Mouse (Mus musculus): ENCODE measurements around the gene Gphn. TPM values are rescaled to one million over a fixed set of nuclear protein-coding genes. Genes with fewer than 3 reads are reported as not detected.

The Gphn gene
- polyA plus RNA-seq, 1 experiment from 2014 or later, result 23.7 TPM

DNA sequence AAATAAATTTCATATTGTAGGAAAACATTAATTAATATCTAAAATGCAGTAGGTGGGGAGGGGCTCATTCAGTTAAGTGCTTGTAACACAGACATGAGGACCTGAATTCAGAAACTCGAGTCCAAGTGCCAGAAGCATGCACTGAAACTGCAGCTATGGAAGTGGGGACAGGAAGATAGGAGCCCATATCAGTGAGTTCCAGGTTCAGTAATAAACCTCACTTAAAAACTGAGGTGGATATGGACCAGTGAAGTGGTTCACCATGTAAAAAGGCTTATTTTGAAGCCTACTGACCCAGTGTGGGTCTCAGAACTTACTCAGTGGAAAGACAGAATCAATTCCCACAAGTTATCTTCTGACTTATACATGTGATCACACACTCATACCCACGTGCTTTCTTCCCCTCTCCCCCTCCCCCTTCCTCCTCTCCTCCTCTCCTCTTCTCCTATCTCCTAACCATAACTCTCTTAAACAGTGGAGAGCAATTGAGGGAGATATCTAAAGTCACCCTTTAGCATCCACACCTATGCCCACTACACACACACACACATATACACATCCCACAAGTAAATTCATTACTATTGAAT lies 433.6 kb downstream of the Gphn start:
- no peaks in the 10 kb centered on the region for H3K4me1 ChIP-seq (ENCODE audit: control insufficient read depth, insufficient read depth, low read length)
- H3K27me3 ChIP-seq (ENCODE audit: control insufficient read depth, insufficient read depth, low read length), result no peaks in the 10 kb centered on the region
- DNase-seq (ENCODE audit: low spot score), result no peak
- ATAC-seq (ENCODE audit: insufficient read depth, low FRiP score, low TSS enrichment), result no peak
- H3K4me3 ChIP-seq (ENCODE audit: low read depth, low read length), result no peak overlapping the region
- H3K36me3 ChIP-seq (ENCODE audit: control insufficient read depth, insufficient read depth, low read length), result no peaks in the 10 kb centered on the region
- H3K27ac ChIP-seq (ENCODE audit: low read depth, low read length), result no peak overlapping the region
- WGBS, result 66% methylated on average over 2 of the region's 2 CpGs
- no peak overlapping the region for H3K4me2 ChIP-seq (ENCODE audit: low read depth)
- H3K9ac ChIP-seq (ENCODE audit: low read length), result no peak overlapping the region
- H3K9me3 ChIP-seq (ENCODE audit: control insufficient read depth, low read length), result no peaks in the 10 kb centered on the region

DNA sequence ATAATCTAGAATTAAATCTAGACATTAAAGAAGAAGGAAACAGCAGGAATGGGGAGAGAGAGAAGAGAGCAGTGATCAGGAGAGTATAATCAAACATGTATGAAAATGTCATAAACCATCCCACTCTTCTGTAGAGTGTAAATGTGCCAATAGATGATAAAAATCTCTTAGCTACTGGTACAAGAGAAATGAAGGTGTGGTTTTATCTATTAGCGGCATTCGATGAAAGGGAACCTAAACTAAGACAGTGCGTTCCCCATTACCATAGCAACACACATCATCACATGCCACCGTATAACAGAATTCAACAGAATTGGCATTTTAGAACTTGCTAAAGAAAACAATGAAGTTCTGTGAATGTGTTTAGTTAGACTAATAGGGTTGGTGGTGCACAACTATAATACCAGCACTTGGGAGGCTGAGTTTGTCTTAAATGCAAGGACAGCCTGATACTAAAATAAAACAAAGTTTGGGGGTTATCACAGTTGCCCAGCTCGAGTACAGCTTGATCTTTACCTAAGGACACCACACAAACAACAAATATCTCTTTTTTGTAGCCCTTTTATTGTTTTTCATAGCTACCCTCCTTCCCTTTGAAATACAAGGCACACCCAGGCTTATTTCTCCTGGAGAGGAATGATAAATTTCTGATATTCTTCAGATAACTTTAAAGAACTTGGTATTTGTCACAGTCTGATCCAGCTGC lies 452.1 kb downstream of the Gphn start:
- Histone ChIP-seq H3K9ac (ENCODE audit: low read length) (no peak overlapping the region), H3K4me3 (ENCODE audit: low read depth, low read length) (no peak overlapping the region), H3K9me3 (ENCODE audit: control insufficient read depth, low read length) (no peaks in the 10 kb centered on the region), H3K4me1 (ENCODE audit: control insufficient read depth, insufficient read depth, low read length) (no peaks in the 10 kb centered on the region), H3K36me3 (ENCODE audit: control insufficient read depth, insufficient read depth, low read length) (no peaks in the 10 kb centered on the region), H3K27ac (ENCODE audit: low read depth, low read length) (no peak overlapping the region), H3K27me3 (ENCODE audit: control insufficient read depth, insufficient read depth, low read length) (no peaks in the 10 kb centered on the region), H3K4me2 (ENCODE audit: low read depth) (no peak overlapping the region)
- DNase-seq (ENCODE audit: low spot score), result no peak
- ATAC-seq (ENCODE audit: insufficient read depth, low FRiP score, low TSS enrichment), result no peak
- WGBS, result 91% methylated on average over 5 of the region's 5 CpGs

DNA sequence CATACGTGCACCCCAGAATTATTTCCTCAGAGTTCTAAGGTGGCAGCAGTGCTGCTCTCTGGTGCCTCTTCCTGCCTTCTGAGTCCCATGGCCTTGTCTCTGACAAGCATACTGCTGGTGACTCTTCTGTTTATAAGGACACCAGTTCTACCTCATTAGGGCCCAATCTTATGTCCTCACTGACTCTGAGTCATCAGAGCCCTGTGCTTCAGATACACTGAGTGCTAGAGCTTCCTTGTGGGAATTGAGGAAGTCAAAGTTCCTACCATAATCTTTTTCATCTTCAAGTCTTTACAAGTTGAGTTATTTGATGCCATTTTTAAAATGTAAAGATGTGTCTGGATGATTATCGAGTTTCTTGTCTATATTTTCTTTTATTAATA lies 452.6 kb downstream of the Gphn start:
- 93% methylated on average over 2 of the region's 2 CpGs for WGBS

GRCm38 (mm10) chr12:78681048-78681447 lies 454.9 kb downstream of the Gphn start:
- H3K4me3 ChIP-seq (ENCODE audit: low read depth, low read length), result no peak overlapping the region
- no peak for DNase-seq (ENCODE audit: low spot score)
- H3K36me3 ChIP-seq (ENCODE audit: control insufficient read depth, insufficient read depth, low read length), result no peaks in the 10 kb centered on the region

More for the DNA sequence above, 452.6 kb downstream of the Gphn start:
- Histone ChIP-seq H3K4me1 (ENCODE audit: control insufficient read depth, insufficient read depth, low read length) (no peaks in the 10 kb centered on the region), H3K27me3 (ENCODE audit: control insufficient read depth, insufficient read depth, low read length) (no peaks in the 10 kb centered on the region), H3K9ac (ENCODE audit: low read length) (no peak overlapping the region), H3K4me3 (ENCODE audit: low read depth, low read length) (no peak overlapping the region), H3K27ac (ENCODE audit: low read depth, low read length) (no peak overlapping the region), H3K36me3 (ENCODE audit: control insufficient read depth, insufficient read depth, low read length) (no peaks in the 10 kb centered on the region), H3K9me3 (ENCODE audit: control insufficient read depth, low read length) (no peaks in the 10 kb centered on the region), H3K4me2 (ENCODE audit: low read depth) (no peak overlapping the region)
- DNase-seq (ENCODE audit: low spot score) (no peak), ATAC-seq (ENCODE audit: insufficient read depth, low FRiP score, low TSS enrichment) (no peak)

DNA sequence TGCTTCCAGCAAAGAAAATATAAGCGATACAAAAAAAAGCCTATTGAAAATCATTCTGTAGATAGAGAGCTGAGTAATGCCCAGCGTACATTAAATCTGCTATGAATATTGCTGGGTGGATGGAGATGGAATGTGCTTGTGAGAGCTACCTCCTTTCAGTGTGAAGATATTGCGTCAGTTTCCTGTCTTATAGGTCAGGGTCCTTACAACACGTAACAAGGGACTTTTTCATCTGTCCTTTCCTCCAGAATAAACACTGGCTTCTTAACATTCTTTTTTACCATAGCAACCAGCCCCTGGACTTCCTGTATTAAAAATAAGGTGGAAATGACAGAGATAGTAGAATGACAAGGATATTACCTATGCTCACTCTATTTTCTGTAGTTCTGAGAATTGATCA lies 456.1 kb downstream of the Gphn start:
- WGBS, result 85% methylated on average over 4 of the region's 4 CpGs
- Histone ChIP-seq H3K4me3 (ENCODE audit: low read depth, low read length) (no peak overlapping the region), H3K9me3 (ENCODE audit: control insufficient read depth, low read length) (no peaks in the 10 kb centered on the region), H3K27me3 (ENCODE audit: control insufficient read depth, insufficient read depth, low read length) (no peaks in the 10 kb centered on the region), H3K4me1 (ENCODE audit: control insufficient read depth, insufficient read depth, low read length) (no peaks in the 10 kb centered on the region), H3K27ac (ENCODE audit: low read depth, low read length) (no peak overlapping the region), H3K4me2 (ENCODE audit: low read depth) (no peak overlapping the region), H3K36me3 (ENCODE audit: control insufficient read depth, insufficient read depth, low read length) (no peaks in the 10 kb centered on the region), H3K9ac (ENCODE audit: low read length) (no peak overlapping the region)
- DNase-seq (ENCODE audit: low spot score) (no peak), ATAC-seq (ENCODE audit: insufficient read depth, low FRiP score, low TSS enrichment) (no peak)

More at GRCm38 (mm10) chr12:78681048-78681447, 454.9 kb downstream of the Gphn start:
- Histone ChIP-seq H3K4me2 (ENCODE audit: low read depth) (no peak overlapping the region), H3K27me3 (ENCODE audit: control insufficient read depth, insufficient read depth, low read length) (no peaks in the 10 kb centered on the region), H3K4me1 (ENCODE audit: control insufficient read depth, insufficient read depth, low read length) (no peaks in the 10 kb centered on the region), H3K27ac (ENCODE audit: low read depth, low read length) (no peak overlapping the region), H3K9ac (ENCODE audit: low read length) (no peak overlapping the region), H3K9me3 (ENCODE audit: control insufficient read depth, low read length) (no peaks in the 10 kb centered on the region)
- 90% methylated on average over 2 of the region's 2 CpGs for WGBS
- ATAC-seq (ENCODE audit: insufficient read depth, low FRiP score, low TSS enrichment), result no peak

DNA sequence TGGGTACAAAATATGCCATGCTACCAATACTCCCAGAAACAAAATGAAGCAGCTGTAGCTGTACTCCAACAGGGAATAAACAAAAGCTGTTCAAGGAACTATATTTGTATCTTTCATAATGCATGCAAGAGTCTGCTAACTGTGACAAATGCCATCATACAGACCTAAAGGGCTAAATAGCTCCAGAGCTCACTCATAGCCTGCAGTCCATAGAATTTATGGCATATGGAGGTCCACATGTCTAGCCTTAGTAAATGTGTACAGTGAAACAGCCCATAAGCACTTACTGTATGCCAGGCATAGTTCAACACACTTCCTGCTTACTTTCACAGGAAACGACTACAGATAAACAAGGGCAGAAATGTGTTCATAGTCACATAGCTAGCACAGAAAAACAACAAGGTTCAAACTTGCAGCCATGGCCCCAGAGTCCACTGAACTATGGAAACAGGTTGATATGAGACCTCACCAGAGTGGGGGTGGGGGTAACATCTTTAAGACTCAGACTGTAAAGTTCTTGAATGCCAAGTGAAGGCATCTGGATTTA lies 459.6 kb downstream of the Gphn start:
- Histone ChIP-seq H3K4me1 (ENCODE audit: control insufficient read depth, insufficient read depth, low read length) (no peaks in the 10 kb centered on the region), H3K27ac (ENCODE audit: low read depth, low read length) (no peak overlapping the region), H3K9me3 (ENCODE audit: control insufficient read depth, low read length) (no peaks in the 10 kb centered on the region), H3K9ac (ENCODE audit: low read length) (no peak overlapping the region), H3K4me3 (ENCODE audit: low read depth, low read length) (no peak overlapping the region), H3K36me3 (ENCODE audit: control insufficient read depth, insufficient read depth, low read length) (no peaks in the 10 kb centered on the region), H3K27me3 (ENCODE audit: control insufficient read depth, insufficient read depth, low read length) (no peaks in the 10 kb centered on the region), H3K4me2 (ENCODE audit: low read depth) (no peak overlapping the region)
- 83% methylated on average over 1 of the region's 1 CpGs for WGBS
- ATAC-seq (ENCODE audit: insufficient read depth, low FRiP score, low TSS enrichment) (no peak), DNase-seq (ENCODE audit: low spot score) (no peak)

- WGBS, result 88% methylated on average over 5 of the region's 5 CpGs
- ATAC-seq (ENCODE audit: insufficient read depth, low FRiP score, low TSS enrichment), result no peak
- Histone ChIP-seq H3K27me3 (ENCODE audit: control insufficient read depth, insufficient read depth, low read length) (no peaks in the 10 kb centered on the region), H3K4me2 (ENCODE audit: low read depth) (no peak overlapping the region), H3K9me3 (ENCODE audit: control insufficient read depth, low read length) (no peaks in the 10 kb centered on the region), H3K27ac (ENCODE audit: low read depth, low read length) (no peak overlapping the region), H3K4me3 (ENCODE audit: low read depth, low read length) (no peak overlapping the region), H3K4me1 (ENCODE audit: control insufficient read depth, insufficient read depth, low read length) (no peaks in the 10 kb centered on the region), H3K36me3 (ENCODE audit: control insufficient read depth, insufficient read depth, low read length) (no peaks in the 10 kb centered on the region), H3K9ac (ENCODE audit: low read length) (no peak overlapping the region)
- no peak for DNase-seq (ENCODE audit: low spot score)
Measured at GRCm38 (mm10) chr12:78688876-78689275, 462.7 kb downstream of the Gphn start.

- DNase-seq (ENCODE audit: low spot score) (no peak), ATAC-seq (ENCODE audit: insufficient read depth, low FRiP score, low TSS enrichment) (no peak)
- Histone ChIP-seq H3K9ac (ENCODE audit: low read length) (no peak within 1 kb of the TSS), H3K27ac (ENCODE audit: low read depth, low read length) (no peak within 1 kb of the TSS), H3K4me3 (ENCODE audit: low read depth, low read length) (no peak within 1 kb of the TSS), H3K4me1 (ENCODE audit: control insufficient read depth, insufficient read depth, low read length) (no peaks in the 10 kb centered on the region), H3K9me3 (ENCODE audit: control insufficient read depth, low read length) (no peaks in the 10 kb centered on the region), H3K27me3 (ENCODE audit: control insufficient read depth, insufficient read depth, low read length) (no peaks in the 10 kb centered on the region), H3K4me2 (ENCODE audit: low read depth) (no peak within 1 kb of the TSS), H3K36me3 (ENCODE audit: control insufficient read depth, insufficient read depth, low read length) (no peaks in the 10 kb centered on the region)
- WGBS, result 71% methylated on average over 1 of the region's 1 CpGs
Measured at GRCm38 (mm10) chr12:78691325-78691724, 465.1 kb downstream of the Gphn start, which contains the start of gene Fam71d. Gene Fam71d (plus strand): TSS chr12:78691535.

GRCm38 (mm10) chr12:78693281-78693680 lies 467.1 kb downstream of the Gphn start:
- WGBS, result 84% methylated on average over 2 of the region's 2 CpGs
- Histone ChIP-seq H3K27ac (ENCODE audit: low read depth, low read length) (no peak overlapping the region), H3K4me2 (ENCODE audit: low read depth) (no peak overlapping the region), H3K36me3 (ENCODE audit: control insufficient read depth, insufficient read depth, low read length) (no peaks in the 10 kb centered on the region), H3K9ac (ENCODE audit: low read length) (no peak overlapping the region), H3K9me3 (ENCODE audit: control insufficient read depth, low read length) (no peaks in the 10 kb centered on the region), H3K4me1 (ENCODE audit: control insufficient read depth, insufficient read depth, low read length) (no peaks in the 10 kb centered on the region), H3K27me3 (ENCODE audit: control insufficient read depth, insufficient read depth, low read length) (no peaks in the 10 kb centered on the region), H3K4me3 (ENCODE audit: low read depth, low read length) (no peak overlapping the region)
- DNase-seq (ENCODE audit: low spot score) (no peak), ATAC-seq (ENCODE audit: insufficient read depth, low FRiP score, low TSS enrichment) (no peak)

Data from neural tube, embryonic 11.5 days (tissue).